Mouse (Mus musculus) heart, embryonic 11.5 days (tissue): Measurements from ENCODE around the gene Parp11. TPM values are rescaled to one million over a fixed set of nuclear protein-coding genes. Genes with fewer than 3 reads are reported as not detected.
A peak's percentile ranks its signal among the peaks of the same experiment; 100 is the strongest.

ENCODE experiments used
- ATAC-seq: fragments of 200-750 bp; cut with Nextera tagmentation; replicated peaks from 2 replicates; pipeline ENCODE4 v1.8.0; 2017; ENCODE audit warnings: moderate library complexity; ENCODE audit not compliant: insufficient number of reproducible peaks, low FRiP score, low TSS enrichment
- H3K27ac ChIP-seq: fragments of 300-500 bp; sonication (generic); 2 replicates; pipeline ENCODE4 v1.5.1; 2014; ENCODE audit warnings: mild to moderate bottlenecking, low read depth, low read length
- H3K27me3 ChIP-seq: fragments of 300-500 bp; sonication (generic); 2 replicates; pipeline ENCODE4 v1.6.1; 2014; ENCODE audit warnings: mild to moderate bottlenecking, low read length, mixed read lengths; ENCODE audit not compliant: control insufficient read depth, insufficient read depth
- H3K36me3 ChIP-seq: fragments of 300-500 bp; sonication (generic); 2 replicates; pipeline ENCODE4 v1.6.1; 2014; ENCODE audit warnings: mild to moderate bottlenecking, low read length, moderate library complexity, mixed read lengths; ENCODE audit not compliant: control insufficient read depth, insufficient read depth
- H3K4me1 ChIP-seq: fragments of 300-500 bp; sonication (generic); 2 replicates; pipeline ENCODE4 v1.6.1; 2014; ENCODE audit warnings: low read length; ENCODE audit not compliant: control insufficient read depth, insufficient read depth
- H3K4me2 ChIP-seq: fragments of 300-500 bp; sonication (generic); 2 replicates; pipeline ENCODE4 v1.6.1; 2014; ENCODE audit warnings: mild to moderate bottlenecking, moderate library complexity
- H3K4me3 ChIP-seq: fragments of 300-500 bp; sonication (generic); 2 replicates; pipeline ENCODE4 v1.5.1; 2014; ENCODE audit warnings: low read depth, low read length
- H3K9ac ChIP-seq: fragments of 300-500 bp; sonication (generic); 2 replicates; pipeline ENCODE4 v1.6.1; 2014; ENCODE audit warnings: mild to moderate bottlenecking, low read depth, low read length, moderate library complexity
- H3K9me3 ChIP-seq: fragments of 300-500 bp; sonication (generic); replicated peaks from 2 replicates; pipeline ENCODE4 v1.6.1; 2016; ENCODE audit warnings: low read length; ENCODE audit not compliant: control insufficient read depth
- WGBS: fragments of 180-500 bp; shearing (Covaris S2); extraction: QIAGEN DNeasy Blood & Tissue Kit; methylation state at CpG from one replicate; pipeline ENCODE4 v1.1.7; 2014; ENCODE audit not compliant: insufficient replicate concordance; 5-methylcytosine and 5-hydroxymethylcytosine counted together
- polyA plus RNA-seq: library from polyadenylated mRNA; unstranded; fragments of >200 nt; fragmentation: Nextera tagmentation; extraction: Ambion mirVana; gene quantifications from 2 replicates; pipeline ENCODE4 v1.2.1, GENCODE M21; 2014

The Parp11 gene
- polyA plus RNA-seq, 1 experiment from 2014 or later, result 19.9 TPM

DNA sequence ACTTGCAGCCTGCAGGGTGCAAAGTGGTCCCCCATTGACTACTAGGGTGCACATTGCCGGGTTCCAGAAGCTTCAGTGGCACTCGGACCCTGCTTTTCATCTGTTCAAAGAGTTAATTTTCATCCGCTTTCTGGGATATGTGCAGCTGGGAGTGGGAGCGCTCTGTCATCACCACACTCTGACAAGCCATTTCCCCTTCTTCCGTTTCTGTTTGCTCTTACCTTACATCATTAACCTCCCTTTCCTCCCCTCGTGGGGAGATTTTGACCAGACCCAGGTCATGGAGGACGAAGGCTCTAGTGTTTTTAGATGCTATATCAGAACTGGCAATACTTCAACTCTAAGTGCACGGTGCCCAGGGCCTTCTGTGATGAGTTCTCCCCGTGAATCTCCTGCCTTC is 75.7 kb downstream of the Parp11 start:
- H3K27ac ChIP-seq, result no peak overlapping the region
- 34% methylated on average over 9 of the region's 9 CpGs for WGBS
- H3K36me3 ChIP-seq, result no peaks in the 10 kb centered on the region
- H3K4me3 ChIP-seq, result no peak overlapping the region
- H3K9ac ChIP-seq, result no peak overlapping the region
- ATAC-seq, result no peak
- H3K4me1 ChIP-seq, result no peaks in the 10 kb centered on the region
- H3K9me3 ChIP-seq, result no peaks in the 10 kb centered on the region
- H3K4me2 ChIP-seq, result no peak overlapping the region
- H3K27me3 ChIP-seq, result no peaks in the 10 kb centered on the region

GRCm38 (mm10) chr6:127524442-127524841 is 77.8 kb downstream of the Parp11 start:
- Histone ChIP-seq H3K4me2 (no peak overlapping the region), H3K9ac (no peak overlapping the region), H3K27me3 (no peaks in the 10 kb centered on the region), H3K4me1 (peaks cover 2% of the 10 kb centered on the region), H3K9me3 (no peaks in the 10 kb centered on the region), H3K4me3 (no peak overlapping the region), H3K27ac (no peak overlapping the region), H3K36me3 (no peaks in the 10 kb centered on the region)
- WGBS, result 27% methylated on average over 8 of the region's 8 CpGs
- ATAC-seq, result no peak

DNA sequence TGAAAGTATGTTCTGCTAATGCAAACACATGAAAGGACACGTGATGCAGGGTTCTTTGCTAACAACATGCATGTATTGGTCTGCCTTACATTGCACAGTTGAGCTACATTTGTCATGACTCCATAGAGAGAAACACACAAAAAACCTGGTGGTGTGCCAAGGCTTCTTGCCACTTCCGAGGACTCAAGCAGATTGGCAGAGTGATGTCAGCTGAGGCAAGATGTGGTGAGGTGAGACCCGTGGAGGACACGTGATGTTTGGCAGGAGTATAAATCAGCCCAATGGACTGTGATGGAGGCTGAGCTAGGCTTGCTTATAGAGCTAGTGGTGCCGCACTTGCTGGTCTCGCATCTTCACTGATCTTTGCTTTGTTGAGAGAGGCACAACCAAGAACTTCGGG is 82.0 kb downstream of the Parp11 start:
- Histone ChIP-seq H3K9me3 (no peaks in the 10 kb centered on the region), H3K27ac (no peak overlapping the region), H3K9ac (no peak overlapping the region), H3K27me3 (no peaks in the 10 kb centered on the region), H3K4me1 (peaks cover 9% of the 10 kb centered on the region), H3K4me3 (no peak overlapping the region), H3K36me3 (no peaks in the 10 kb centered on the region), H3K4me2 (no peak overlapping the region)
- ATAC-seq, result no peak
- 75% methylated on average over 7 of the region's 7 CpGs for WGBS

DNA sequence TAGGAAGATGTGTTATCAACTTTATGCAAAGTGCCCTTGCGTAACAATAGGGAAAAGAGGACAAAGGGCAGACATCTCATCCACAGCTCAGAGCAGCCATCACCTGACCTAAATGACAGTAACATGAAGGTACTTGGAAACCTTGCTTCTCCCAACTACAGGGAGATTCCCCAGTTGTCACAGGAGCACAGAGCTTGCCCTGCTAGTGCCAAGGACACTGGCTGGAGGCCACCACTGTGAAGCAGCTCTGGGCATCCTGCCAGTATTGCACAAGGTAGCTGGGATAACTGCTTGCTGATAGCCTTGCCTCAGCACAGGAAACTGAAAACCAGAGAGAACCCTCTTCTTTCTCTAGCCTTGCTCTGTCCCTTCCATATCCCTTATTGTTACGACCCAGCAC is 82.8 kb downstream of the Parp11 start:
- Histone ChIP-seq H3K27ac (no peak overlapping the region), H3K4me1 (peaks cover 9% of the 10 kb centered on the region), H3K36me3 (no peaks in the 10 kb centered on the region), H3K27me3 (no peaks in the 10 kb centered on the region), H3K9me3 (no peaks in the 10 kb centered on the region), H3K9ac (no peak overlapping the region), H3K4me3 (no peak overlapping the region), H3K4me2 (no peak overlapping the region)
- 0 out of 2 replicates have a peak, but pooled peaks have one; percentile 69 for ATAC-seq
- 51% methylated on average over 2 of the region's 2 CpGs for WGBS

DNA sequence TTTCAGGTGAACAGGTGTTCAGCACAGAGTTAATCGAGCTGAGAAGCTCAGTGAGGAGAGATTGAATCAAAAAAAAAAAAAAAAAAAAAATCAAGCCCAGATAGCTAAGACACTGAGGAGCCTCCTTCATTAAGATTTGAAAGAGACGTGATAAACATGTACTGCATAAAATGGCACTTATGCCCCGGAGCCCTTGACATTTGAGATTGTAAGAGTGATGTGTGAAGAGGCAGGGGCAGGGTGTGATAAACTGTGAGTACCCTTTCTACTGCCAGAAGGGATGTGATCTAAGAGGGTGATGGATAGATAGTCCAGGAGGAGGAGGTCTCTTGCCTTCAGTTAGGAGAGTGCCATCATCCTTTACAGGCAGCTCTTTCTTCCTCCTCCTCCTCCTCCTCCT is 83.6 kb downstream of the Parp11 start:
- Histone ChIP-seq H3K4me3 (no peak overlapping the region), H3K4me1 (peaks cover 9% of the 10 kb centered on the region), H3K9me3 (no peaks in the 10 kb centered on the region), H3K27ac (no peak overlapping the region), H3K36me3 (no peaks in the 10 kb centered on the region), H3K4me2 (no peak overlapping the region), H3K27me3 (no peaks in the 10 kb centered on the region), H3K9ac (no peak overlapping the region)
- WGBS, result 34% methylated on average over 3 of the region's 3 CpGs
- no peak for ATAC-seq

DNA sequence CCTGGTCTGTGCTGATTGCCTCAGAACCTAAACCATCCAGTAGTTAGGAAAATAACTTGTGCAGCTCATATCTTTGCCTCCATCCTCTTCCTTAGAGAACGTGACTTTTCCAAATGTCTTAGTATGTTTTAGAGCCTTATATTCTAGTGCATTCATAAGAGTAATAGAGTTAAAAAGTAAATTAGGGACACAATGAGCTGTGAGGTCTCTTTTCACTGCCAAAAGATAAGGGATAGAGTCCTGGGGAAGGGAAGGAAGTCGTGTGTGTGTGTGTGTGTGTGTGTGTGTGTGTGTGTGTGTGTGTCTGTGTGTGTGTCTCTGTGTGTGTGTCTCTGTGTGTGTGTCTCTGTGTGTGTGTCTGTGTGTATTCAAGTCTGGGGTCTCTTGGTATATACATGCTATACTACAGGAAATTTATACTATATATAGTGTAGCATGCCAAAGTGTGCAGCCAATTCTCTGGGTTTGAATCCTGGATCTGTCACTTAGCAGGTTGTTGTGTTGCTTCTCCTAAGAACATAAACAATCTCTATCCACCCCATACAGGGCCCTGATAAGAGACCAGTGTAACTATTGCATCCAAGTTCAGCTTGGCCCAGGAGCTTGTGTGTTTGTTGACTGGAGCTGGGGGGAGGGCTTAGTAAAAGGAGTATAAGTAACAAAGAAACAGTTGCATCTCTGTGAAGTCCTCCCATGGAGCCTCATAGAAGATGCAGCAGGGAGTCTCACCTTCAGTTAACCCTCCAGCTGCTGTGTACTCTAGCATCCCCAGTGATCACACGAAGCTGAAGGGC is 85.0 kb downstream of the Parp11 start:
- Histone ChIP-seq H3K9ac (no peak overlapping the region), H3K4me3 (no peak overlapping the region), H3K9me3 (no peaks in the 10 kb centered on the region), H3K4me2 (no peak overlapping the region), H3K36me3 (no peaks in the 10 kb centered on the region), H3K27ac (no peak overlapping the region), H3K4me1 (peaks cover 9% of the 10 kb centered on the region), H3K27me3 (no peaks in the 10 kb centered on the region)
- 44% methylated on average over 3 of the region's 3 CpGs for WGBS
- ATAC-seq, result no peak

- Histone ChIP-seq H3K9me3 (no peaks in the 10 kb centered on the region), H3K27me3 (no peaks in the 10 kb centered on the region), H3K4me3 (no peak overlapping the region), H3K9ac (no peak overlapping the region), H3K36me3 (no peaks in the 10 kb centered on the region), H3K4me1 (peaks cover 9% of the 10 kb centered on the region), H3K4me2 (no peak overlapping the region), H3K27ac (no peak overlapping the region)
- no peak for ATAC-seq
- WGBS, result 87% methylated on average over 5 of the region's 5 CpGs
These were observed 85.7 kb downstream of the Parp11 start for GRCm38 (mm10) chr6:127532304-127532703.

DNA sequence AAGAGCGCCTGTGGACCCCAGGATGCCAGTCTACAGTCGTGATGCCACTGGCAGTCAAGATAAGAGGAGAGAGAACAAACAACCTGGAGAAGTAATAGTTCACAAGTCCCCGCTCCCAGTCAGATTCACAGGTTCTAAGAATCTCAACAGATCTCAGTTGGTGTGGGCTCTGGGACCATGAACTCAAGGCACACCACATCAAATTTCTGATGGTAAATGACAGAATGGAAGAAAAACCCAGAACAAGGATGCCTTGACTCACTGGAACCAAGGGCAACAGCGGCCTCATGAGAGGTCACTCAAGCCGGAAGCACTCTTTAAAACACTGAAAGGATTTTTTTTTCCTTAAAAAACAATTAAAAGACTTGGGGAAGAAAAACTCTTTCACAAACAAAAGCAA is 87.1 kb downstream of the Parp11 start:
- Histone ChIP-seq H3K4me3 (no peak overlapping the region), H3K27ac (no peak overlapping the region), H3K27me3 (no peaks in the 10 kb centered on the region), H3K4me1 (peaks cover 9% of the 10 kb centered on the region), H3K4me2 (no peak overlapping the region), H3K9me3 (no peaks in the 10 kb centered on the region), H3K9ac (no peak overlapping the region), H3K36me3 (no peaks in the 10 kb centered on the region)
- WGBS, result 61% methylated on average over 5 of the region's 5 CpGs
- no peak for ATAC-seq

DNA sequence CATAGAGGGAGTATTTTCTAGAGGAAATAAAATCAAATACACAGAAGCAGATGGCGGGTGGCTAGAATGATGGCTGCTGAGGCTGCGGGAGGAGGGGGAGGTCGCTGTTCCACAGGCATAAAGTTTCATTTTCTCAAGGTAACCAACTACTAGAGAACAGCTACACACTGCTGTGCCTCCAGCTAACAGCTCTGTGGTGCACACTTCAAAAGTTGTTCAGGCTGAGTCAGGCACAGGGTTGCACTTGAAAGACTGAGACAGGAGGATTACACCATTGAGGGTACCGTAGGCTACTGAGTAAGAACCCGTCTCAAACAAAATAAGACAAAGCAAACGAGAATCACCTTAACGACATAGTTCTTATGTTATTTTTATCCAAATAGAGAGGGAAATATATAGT is 90.4 kb downstream of the Parp11 start:
- H3K9ac ChIP-seq, result no peak overlapping the region
- H3K4me3 ChIP-seq, result no peak overlapping the region
- no peaks in the 10 kb centered on the region for H3K36me3 ChIP-seq
- no peak overlapping the region for H3K4me2 ChIP-seq
- WGBS, result 67% methylated on average over 7 of the region's 7 CpGs
- H3K9me3 ChIP-seq, result no peaks in the 10 kb centered on the region
- no peak overlapping the region for H3K27ac ChIP-seq
- H3K4me1 ChIP-seq, result no peaks in the 10 kb centered on the region
- H3K27me3 ChIP-seq, result peaks cover 3% of the 10 kb centered on the region
- ATAC-seq, result no peak
